Mouse (Mus musculus) urinary bladder, adult 2 months (tissue): ENCODE measurements around the gene Gm21976. TPM values are rescaled to one million over a fixed set of nuclear protein-coding genes. Genes with fewer than 3 reads are reported as not detected.

Source experiments
- DNase-seq: peaks from one replicate; pipeline ENCODE4 v3.0.0; 2022; ENCODE audit warnings: low spot score
- polyA plus RNA-seq: library from polyadenylated mRNA; depleted of rRNA; stranded (reverse); fragments of >200 nt; gene quantifications from 2 replicates; pipeline ENCODE4 v1.2.3, GENCODE M21; 2012; rRNA removed

The Gm21976 gene
- polyA plus RNA-seq, 1 experiment = not detected

DNA sequence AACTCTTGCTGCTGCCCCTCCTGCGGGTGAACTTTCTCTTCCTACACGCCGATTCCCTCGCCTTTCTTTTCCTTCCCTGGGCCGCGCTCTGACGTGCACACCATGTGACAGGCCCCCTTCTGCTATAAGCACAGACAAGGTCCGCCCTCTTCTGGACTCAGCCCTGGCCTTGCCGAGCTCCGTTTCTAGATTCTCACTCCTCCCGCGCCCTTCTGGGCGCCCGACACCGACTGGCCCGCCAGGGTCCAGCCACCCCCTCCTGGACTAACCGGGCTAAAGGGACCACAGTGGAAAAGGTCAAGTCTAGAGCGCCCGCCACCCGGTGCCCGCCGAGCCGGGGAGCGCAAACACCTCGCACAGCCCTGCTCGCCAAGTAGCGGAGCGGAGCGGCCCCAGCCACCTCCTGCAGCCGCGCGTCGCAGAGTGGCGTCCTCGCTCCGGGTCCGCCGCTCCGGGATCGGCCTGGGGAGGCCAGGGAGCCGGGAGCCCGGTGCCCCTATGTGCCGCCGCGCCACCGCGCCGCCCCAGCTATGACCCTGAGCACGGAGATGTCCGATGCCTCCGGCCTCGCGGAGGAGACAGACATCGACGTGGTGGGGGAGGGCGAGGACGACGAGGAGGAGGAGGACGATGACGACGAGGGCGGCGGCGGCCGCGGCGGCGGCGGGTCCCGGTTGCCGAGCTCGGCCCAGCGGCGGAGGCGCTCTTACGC lies 74.6 kb downstream of the Gm21976 start, which contains the start of gene Foxd1:
Gene Foxd1, plus strand, starts transcription at position 153 of the 712 bp plus-strand sequence.
- peak; percentile 25 for DNase-seq

DNA sequence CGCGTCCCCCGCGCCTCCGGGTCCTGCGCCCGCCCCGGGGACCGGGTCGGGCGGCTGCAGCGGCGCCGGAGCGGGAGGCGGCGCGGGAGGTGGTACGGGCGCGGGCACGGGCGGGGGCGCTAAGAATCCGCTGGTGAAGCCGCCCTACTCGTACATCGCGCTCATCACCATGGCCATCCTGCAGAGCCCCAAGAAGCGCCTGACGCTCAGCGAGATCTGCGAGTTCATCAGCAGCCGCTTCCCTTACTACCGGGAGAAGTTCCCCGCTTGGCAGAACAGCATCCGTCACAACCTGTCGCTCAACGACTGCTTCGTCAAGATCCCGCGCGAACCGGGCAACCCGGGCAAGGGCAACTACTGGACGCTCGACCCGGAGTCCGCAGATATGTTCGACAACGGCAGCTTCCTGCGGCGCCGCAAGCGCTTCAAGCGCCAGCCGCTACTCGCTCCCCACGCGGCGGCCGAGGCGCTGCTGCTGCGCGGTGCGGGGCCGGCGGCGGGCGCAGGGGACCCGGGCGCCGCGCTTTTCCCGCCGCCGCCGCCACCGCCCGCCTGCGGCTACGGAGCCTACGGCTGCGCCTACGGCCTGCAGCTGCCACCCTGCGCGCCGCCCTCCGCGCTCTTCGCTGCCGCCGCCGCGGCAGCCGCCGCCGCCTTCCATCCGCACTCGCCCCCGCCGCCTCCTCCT lies 75.3 kb downstream of the Gm21976 start:
- DNase-seq = peak; percentile 27

DNA sequence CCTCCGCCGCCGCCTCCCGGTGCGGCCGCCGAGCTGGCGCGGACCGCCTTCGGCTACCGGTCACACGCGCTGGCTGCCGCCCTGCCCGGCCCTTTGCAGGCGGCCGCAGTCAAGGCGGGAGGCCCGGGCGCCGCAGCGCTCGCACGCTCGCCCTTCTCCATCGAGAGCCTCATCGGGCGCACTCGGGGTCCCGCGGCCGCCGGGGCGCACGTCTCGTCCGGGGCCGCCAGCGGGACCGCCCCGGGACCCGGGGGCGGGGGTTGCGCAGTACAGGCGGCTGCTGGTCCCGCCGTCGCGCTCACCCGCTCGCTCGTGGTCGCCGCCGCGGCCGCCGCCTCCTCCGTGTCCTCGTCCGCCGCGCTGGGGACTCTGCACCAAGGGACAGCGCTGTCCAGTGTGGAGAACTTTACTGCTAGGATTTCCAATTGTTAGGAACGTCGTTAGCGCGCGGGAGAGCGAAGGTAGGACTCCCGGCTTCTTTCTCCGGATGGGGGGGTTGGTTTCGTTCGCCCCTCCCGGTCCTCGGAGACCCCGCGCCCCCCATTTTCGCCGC lies 75.9 kb downstream of the Gm21976 start:
- peak; percentile 27 for DNase-seq

DNA sequence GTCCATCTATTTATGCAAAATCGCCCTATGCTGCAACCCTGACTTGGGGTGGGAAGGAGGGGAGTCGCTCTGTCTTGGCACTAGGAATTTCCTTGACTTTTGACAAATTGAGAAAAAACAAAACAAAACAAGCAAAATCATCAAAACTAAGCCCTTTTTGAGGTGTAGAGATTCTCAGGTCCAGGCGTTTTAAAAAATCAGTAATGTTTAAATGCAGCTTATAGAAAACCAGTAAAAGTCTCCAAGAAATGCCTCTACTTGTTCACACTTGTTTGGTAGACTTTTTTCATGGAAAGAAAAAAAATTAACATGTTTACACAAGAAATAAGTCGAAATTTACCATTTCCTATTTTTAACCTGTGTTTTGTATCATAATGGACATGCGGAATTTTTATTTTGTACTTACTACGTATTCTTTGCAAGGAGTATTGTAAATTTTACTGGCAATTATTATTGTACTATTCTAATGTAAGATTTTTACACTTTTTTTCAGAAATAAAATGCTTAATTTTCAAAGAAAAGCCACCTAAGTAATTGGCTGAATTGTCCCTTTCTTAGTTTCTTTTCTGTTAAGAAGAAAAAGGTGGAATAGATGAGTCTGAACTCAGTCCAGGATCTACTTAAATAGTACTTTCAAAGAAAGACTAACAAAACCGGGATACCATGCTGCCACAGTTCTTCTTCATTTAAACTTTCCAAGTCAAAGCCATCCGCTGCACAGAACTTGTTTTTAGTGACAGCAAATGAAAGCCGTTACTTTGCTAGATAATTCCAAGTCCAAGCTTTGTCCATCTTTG lies 76.7 kb downstream of the Gm21976 start:
- no peak for DNase-seq

Other genes with a start within 250 kb of the Gm21976 start
- 12.9 and 13.5 TPM in 2 replicates for gene Arhgef28, start 73.4 kb upstream of the Gm21976 start, polyA plus RNA-seq
- gene Utp15, start 16.8 kb upstream of the Gm21976 start, polyA plus RNA-seq = 13.3 and 13.4 TPM in 2 replicates
- gene Ankra2, start 16.8 kb upstream of the Gm21976 start, polyA plus RNA-seq = 37.4 and 47.6 TPM in 2 replicates
- gene Btf3, start 37.1 kb downstream of the Gm21976 start, polyA plus RNA-seq = 665 and 770 TPM in 2 replicates
- 0.01 TPM in 1 of 2 replicates, not detected in the other for gene Foxd1, start 74.4 kb downstream of the Gm21976 start, polyA plus RNA-seq
- 1.1 and 2.1 TPM in 2 replicates for gene Gm10320, start 212.1 kb downstream of the Gm21976 start, polyA plus RNA-seq